Mouse (Mus musculus) heart, embryonic 15.5 days (tissue): ENCODE measurements around the gene Mr1. TPM values are rescaled to one million over a fixed set of nuclear protein-coding genes. Genes with fewer than 3 reads are reported as not detected.

Source experiments
- ATAC-seq: fragments of 200-750 bp; cut with Nextera tagmentation; replicated peaks from 2 replicates; pipeline ENCODE4 v1.8.0; 2017; ENCODE audit warnings: low read depth, moderate TSS enrichment; ENCODE audit not compliant: insufficient number of reproducible peaks, insufficient read depth, low FRiP score
- H3K27ac ChIP-seq: fragments of 300-500 bp; sonication (generic); 2 replicates; pipeline ENCODE4 v1.5.1; 2015; ENCODE audit warnings: mild to moderate bottlenecking, inconsistent platforms
- H3K27me3 ChIP-seq: fragments of 300-500 bp; sonication (generic); 2 replicates; pipeline ENCODE4 v1.6.1; 2015; ENCODE audit warnings: inconsistent platforms
- H3K36me3 ChIP-seq: fragments of 300-500 bp; sonication (generic); 2 replicates; pipeline ENCODE4 v1.6.1; 2015; ENCODE audit warnings: mild to moderate bottlenecking, inconsistent platforms
- H3K4me1 ChIP-seq: fragments of 300-500 bp; sonication (generic); replicated peaks from 2 replicates; pipeline ENCODE4 v1.6.1; 2015; ENCODE audit warnings: inconsistent platforms
- H3K4me2 ChIP-seq: fragments of 300-500 bp; sonication (generic); 2 replicates; pipeline ENCODE4 v1.6.1; 2015; ENCODE audit warnings: inconsistent platforms, mild to moderate bottlenecking, moderate library complexity
- H3K4me3 ChIP-seq: fragments of 300-500 bp; sonication (generic); 2 replicates; pipeline ENCODE4 v1.5.1; 2015; ENCODE audit warnings: mild to moderate bottlenecking, inconsistent platforms
- H3K9ac ChIP-seq: fragments of 300-500 bp; sonication (generic); 2 replicates; pipeline ENCODE4 v1.6.1; 2015; ENCODE audit warnings: mild to moderate bottlenecking, inconsistent platforms
- H3K9me3 ChIP-seq: fragments of 300-500 bp; sonication (generic); replicated peaks from 2 replicates; pipeline ENCODE4 v1.6.1; 2016; ENCODE audit warnings: inconsistent platforms
- WGBS: fragments of 180-500 bp; shearing (Covaris S2); methylation state at CpG from one replicate; pipeline ENCODE4 v1.1.7; 2015; ENCODE audit warnings: mixed read lengths; 5-methylcytosine and 5-hydroxymethylcytosine counted together
- polyA plus RNA-seq: library from polyadenylated mRNA; unstranded; fragments of >200 nt; fragmentation: Nextera tagmentation; extraction: Ambion mirVana; gene quantifications from 2 replicates; pipeline ENCODE4 v1.2.1, GENCODE M21; 2015

Gene Mr1
- polyA plus RNA-seq, 1 experiment from 2014 or later: 6.6 TPM

GRCm38 (mm10) chr1:155093145-155093791 lies 53.3 kb downstream of the Mr1 start:
- no peaks in the 10 kb centered on the region for H3K27me3 ChIP-seq
- H3K36me3 ChIP-seq: no peaks in the 10 kb centered on the region
- H3K4me2 ChIP-seq: peak overlapping the region; percentile 42
- ATAC-seq: peak; percentile 71
- no peaks in the 10 kb centered on the region for H3K9me3 ChIP-seq
- H3K4me1 ChIP-seq: peaks cover 65% of the 10 kb centered on the region
- no peak overlapping the region for H3K4me3 ChIP-seq
- no peak overlapping the region for H3K9ac ChIP-seq
- H3K27ac ChIP-seq: peak overlapping the region; percentile 92
- WGBS: 2% methylated on average over 4 of the region's 4 CpGs

GRCm38 (mm10) chr1:155091842-155092800 lies 54.5 kb downstream of the Mr1 start:
- no peak overlapping the region; the same call in 1 of the 2 replicates for H3K4me2 ChIP-seq
- WGBS: 26% methylated on average over 14 of the region's 14 CpGs
- no peak overlapping the region for H3K9ac ChIP-seq
- H3K27ac ChIP-seq: peak overlapping the region; percentile 92
- ATAC-seq: peak; percentile 43; the same call in 1 of the 2 replicates
- H3K36me3 ChIP-seq: no peaks in the 10 kb centered on the region
- H3K4me3 ChIP-seq: no peak overlapping the region
- H3K9me3 ChIP-seq: no peaks in the 10 kb centered on the region
- no peaks in the 10 kb centered on the region for H3K27me3 ChIP-seq
- peaks cover 64% of the 10 kb centered on the region for H3K4me1 ChIP-seq

GRCm38 (mm10) chr1:155091374-155091841 lies 55.2 kb downstream of the Mr1 start:
- no peaks in the 10 kb centered on the region for H3K27me3 ChIP-seq
- no peak for ATAC-seq
- peaks cover 65% of the 10 kb centered on the region for H3K4me1 ChIP-seq
- WGBS: 67% methylated on average over 7 of the region's 7 CpGs
- no peak overlapping the region for H3K9ac ChIP-seq
- H3K4me2 ChIP-seq: no peak overlapping the region
- peak overlapping the region; percentile 92 for H3K27ac ChIP-seq
- H3K36me3 ChIP-seq: no peaks in the 10 kb centered on the region
- no peak overlapping the region for H3K4me3 ChIP-seq
- no peaks in the 10 kb centered on the region for H3K9me3 ChIP-seq

GRCm38 (mm10) chr1:155090736-155091135 lies 55.9 kb downstream of the Mr1 start:
- Histone ChIP-seq H3K4me1 (peaks cover 68% of the 10 kb centered on the region), H3K4me3 (no peak overlapping the region), H3K4me2 (no peak overlapping the region), H3K9me3 (no peaks in the 10 kb centered on the region), H3K9ac (no peak overlapping the region), H3K36me3 (no peaks in the 10 kb centered on the region), H3K27ac (no peak overlapping the region), H3K27me3 (no peaks in the 10 kb centered on the region)
- 81% methylated on average over 1 of the region's 1 CpGs for WGBS
- no peak for ATAC-seq

- H3K27ac ChIP-seq: no peak overlapping the region
- H3K9ac ChIP-seq: no peak overlapping the region
- no peaks in the 10 kb centered on the region for H3K27me3 ChIP-seq
- H3K4me3 ChIP-seq: no peak overlapping the region
- ATAC-seq: no peak
- H3K9me3 ChIP-seq: no peaks in the 10 kb centered on the region
- 87% methylated on average over 7 of the region's 7 CpGs for WGBS
- H3K4me1 ChIP-seq: peaks cover 69% of the 10 kb centered on the region
- no peaks in the 10 kb centered on the region for H3K36me3 ChIP-seq
- no peak overlapping the region for H3K4me2 ChIP-seq
Observed at GRCm38 (mm10) chr1:155090327-155090726, 56.3 kb downstream of the Mr1 start.

GRCm38 (mm10) chr1:155088847-155089603 lies 57.6 kb downstream of the Mr1 start:
- Histone ChIP-seq H3K4me2 (no peak overlapping the region), H3K27me3 (no peaks in the 10 kb centered on the region), H3K4me3 (no peak overlapping the region), H3K36me3 (no peaks in the 10 kb centered on the region), H3K9ac (no peak overlapping the region), H3K4me1 (peaks cover 70% of the 10 kb centered on the region), H3K27ac (0 out of 2 replicates have a peak overlapping the region, but pooled peaks have one; percentile 2), H3K9me3 (no peaks in the 10 kb centered on the region)
- ATAC-seq: no peak
- 41% methylated on average over 16 of the region's 16 CpGs for WGBS

GRCm38 (mm10) chr1:155088046-155088445 lies 58.6 kb downstream of the Mr1 start:
- no peak overlapping the region for H3K4me2 ChIP-seq
- H3K9ac ChIP-seq: no peak overlapping the region
- 84% methylated on average over 4 of the region's 4 CpGs for WGBS
- H3K36me3 ChIP-seq: no peaks in the 10 kb centered on the region
- H3K4me3 ChIP-seq: no peak overlapping the region
- H3K4me1 ChIP-seq: peaks cover 66% of the 10 kb centered on the region
- no peak for ATAC-seq
- H3K9me3 ChIP-seq: no peaks in the 10 kb centered on the region
- H3K27me3 ChIP-seq: no peaks in the 10 kb centered on the region
- H3K27ac ChIP-seq: no peak overlapping the region

GRCm38 (mm10) chr1:155086893-155087292 lies 59.7 kb downstream of the Mr1 start:
- 18% methylated on average over 4 of the region's 4 CpGs for WGBS
- Histone ChIP-seq H3K36me3 (no peaks in the 10 kb centered on the region), H3K27me3 (no peaks in the 10 kb centered on the region), H3K9ac (no peak overlapping the region), H3K9me3 (no peaks in the 10 kb centered on the region), H3K4me2 (no peak overlapping the region), H3K4me3 (no peak overlapping the region), H3K4me1 (peaks cover 66% of the 10 kb centered on the region), H3K27ac (peak overlapping the region; percentile 47)
- no peak for ATAC-seq

- no peak overlapping the region for H3K4me3 ChIP-seq
- H3K4me1 ChIP-seq: peaks cover 62% of the 10 kb centered on the region
- no peaks in the 10 kb centered on the region for H3K27me3 ChIP-seq
- 36% methylated on average over 7 of the region's 7 CpGs for WGBS
- no peaks in the 10 kb centered on the region for H3K36me3 ChIP-seq
- H3K27ac ChIP-seq: peak overlapping the region; percentile 47
- no peak overlapping the region for H3K9ac ChIP-seq
- ATAC-seq: no peak
- H3K9me3 ChIP-seq: no peaks in the 10 kb centered on the region
- no peak overlapping the region for H3K4me2 ChIP-seq
Observed at GRCm38 (mm10) chr1:155086416-155086815, 60.2 kb downstream of the Mr1 start.

GRCm38 (mm10) chr1:155084839-155085238 lies 61.8 kb downstream of the Mr1 start:
- Histone ChIP-seq H3K36me3 (no peaks in the 10 kb centered on the region), H3K4me2 (no peak overlapping the region), H3K27me3 (no peaks in the 10 kb centered on the region), H3K9me3 (no peaks in the 10 kb centered on the region), H3K4me3 (no peak overlapping the region), H3K27ac (no peak overlapping the region), H3K4me1 (peaks cover 60% of the 10 kb centered on the region), H3K9ac (no peak overlapping the region)
- ATAC-seq: no peak
- WGBS: 37% methylated on average over 8 of the region's 8 CpGs
